Mouse (Mus musculus): Measurements from ENCODE around the gene Olfr806. TPM values are rescaled to one million over a fixed set of nuclear protein-coding genes. Genes with fewer than 3 reads are reported as not detected.

Gene Olfr806
- not detected in 2 replicates for polyA plus RNA-seq (2015; fragmentation: Nextera tagmentation; extraction: Ambion mirVana)

DNA sequence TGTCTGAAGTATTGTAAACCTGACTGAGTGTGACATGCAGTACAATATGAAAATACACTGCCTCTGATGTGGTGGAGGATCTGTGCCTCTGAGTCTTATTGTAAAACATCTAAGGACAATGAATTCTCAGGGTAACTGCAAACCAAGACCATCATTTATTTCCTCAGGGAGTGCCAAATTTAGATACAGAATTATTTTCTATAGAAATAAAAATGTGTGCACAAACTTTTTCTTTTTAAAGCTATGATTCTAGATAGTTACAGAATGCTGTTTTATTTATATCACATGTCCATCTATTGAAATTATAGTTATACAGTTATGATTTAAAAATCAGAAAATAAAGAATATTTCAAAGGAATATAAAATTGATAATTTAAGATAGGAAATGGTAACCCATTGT, at the start of gene Olfr806:
Gene Olfr806 (minus strand): TSS at position 101 of the 400 bp plus-strand sequence.

DNA sequence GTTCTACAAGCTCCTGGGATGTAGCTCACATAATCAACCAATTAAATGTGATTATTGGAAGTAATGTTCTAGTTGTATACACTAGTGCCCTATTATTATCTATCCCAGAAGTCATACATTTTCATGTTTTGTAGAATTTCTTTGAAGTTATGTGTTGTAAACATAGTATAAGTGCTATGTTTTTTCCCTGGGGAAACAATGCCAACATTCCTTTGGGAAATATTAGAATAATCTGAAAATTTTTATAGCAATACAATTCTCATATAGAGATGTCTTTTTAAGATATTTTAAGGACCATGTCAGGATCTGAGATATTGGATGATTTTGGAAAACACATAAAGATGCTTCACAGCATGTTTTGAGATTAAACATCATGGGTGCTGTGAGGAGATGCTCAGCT, 32.6 kb upstream of the Olfr806 start, which contains the start of gene Olfr809:
Gene Olfr809 (plus strand): TSS at position 301 of the 400 bp plus-strand sequence.

DNA sequence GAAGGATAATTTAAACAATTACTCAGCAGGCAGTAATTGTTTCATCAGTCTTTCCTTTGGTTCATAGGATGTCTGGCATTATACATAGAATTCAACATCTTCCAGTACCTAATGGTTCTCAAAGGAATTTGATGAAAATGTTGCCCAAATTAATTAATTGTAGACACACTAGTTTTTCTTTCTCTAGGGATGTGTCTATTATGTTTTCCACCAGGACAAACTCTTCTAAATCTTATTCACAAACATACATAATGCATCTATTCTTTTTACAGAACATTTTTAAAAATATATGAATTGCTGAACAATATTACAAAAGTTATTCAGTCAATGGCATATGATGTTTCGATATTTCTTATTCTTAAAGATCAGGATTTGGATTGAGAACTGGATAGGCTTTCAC, 23.5 kb upstream of the Olfr806 start, which contains the start of gene Olfr808:
Gene Olfr808 (plus strand): TSS at position 301 of the 400 bp plus-strand sequence.

DNA sequence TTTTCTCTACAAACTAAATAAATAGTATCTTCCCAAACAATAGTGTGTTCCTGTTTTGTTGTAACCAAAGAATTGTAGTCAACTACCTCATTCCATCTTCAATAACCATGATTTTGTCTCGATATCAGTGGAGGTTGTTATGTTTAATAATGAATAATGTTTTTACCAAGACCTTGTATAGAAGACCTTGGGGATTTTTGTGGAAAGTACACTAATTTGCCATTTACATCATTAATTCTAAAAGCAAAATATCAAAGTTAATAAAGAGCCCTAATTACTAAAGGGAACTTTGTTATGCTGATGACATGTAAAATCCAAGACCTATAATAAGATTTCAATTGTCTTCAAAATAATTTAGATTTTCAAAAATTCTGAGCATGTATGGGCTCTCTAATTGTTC, 16.0 kb upstream of the Olfr806 start, which contains the start of gene Olfr807:
Gene Olfr807 (minus strand): TSS at position 101 of the 400 bp plus-strand sequence.

DNA sequence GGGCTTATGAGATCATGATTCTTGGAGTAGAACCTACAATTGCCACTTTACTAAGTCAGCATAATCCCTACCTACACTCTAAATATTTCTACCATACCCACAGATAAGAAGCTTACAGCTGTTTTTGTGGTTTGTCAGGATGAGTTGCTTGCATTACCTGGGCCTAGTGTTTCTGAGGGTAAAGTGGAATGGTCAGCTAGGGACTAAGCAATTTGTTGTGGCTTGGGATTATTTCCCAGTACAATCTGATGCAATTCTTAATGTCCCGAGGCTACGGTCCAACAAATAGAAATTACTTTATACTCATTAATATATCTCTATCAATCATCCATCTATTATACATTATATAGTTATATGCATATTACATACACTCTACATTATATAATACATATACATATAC, 12.4 kb downstream of the Olfr806 start, which contains the start of gene Olfr805:
Gene Olfr805 (minus strand): TSS at position 101 of the 400 bp plus-strand sequence.

DNA sequence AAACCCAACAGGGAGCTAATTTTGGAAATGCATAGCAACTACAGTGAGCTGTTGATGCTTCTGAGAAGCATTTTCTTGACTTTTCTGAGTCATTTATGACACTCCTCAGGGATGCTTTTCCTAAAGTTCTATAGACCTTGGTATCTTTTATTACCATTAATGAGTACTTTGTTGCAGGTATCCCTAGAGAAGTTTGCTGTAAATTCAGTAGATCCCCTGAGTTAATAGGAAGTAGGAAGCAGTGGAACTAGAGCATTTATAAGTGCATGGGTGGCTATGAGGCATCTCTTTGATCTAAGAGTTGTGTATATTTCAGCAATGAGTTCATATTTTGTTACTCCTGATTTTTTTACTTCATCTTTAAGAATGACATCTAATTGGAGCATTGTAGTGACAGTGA, 38.8 kb downstream of the Olfr806 start, which contains the start of gene Olfr804:
Gene Olfr804 (plus strand): TSS at position 301 of the 400 bp plus-strand sequence.

DNA sequence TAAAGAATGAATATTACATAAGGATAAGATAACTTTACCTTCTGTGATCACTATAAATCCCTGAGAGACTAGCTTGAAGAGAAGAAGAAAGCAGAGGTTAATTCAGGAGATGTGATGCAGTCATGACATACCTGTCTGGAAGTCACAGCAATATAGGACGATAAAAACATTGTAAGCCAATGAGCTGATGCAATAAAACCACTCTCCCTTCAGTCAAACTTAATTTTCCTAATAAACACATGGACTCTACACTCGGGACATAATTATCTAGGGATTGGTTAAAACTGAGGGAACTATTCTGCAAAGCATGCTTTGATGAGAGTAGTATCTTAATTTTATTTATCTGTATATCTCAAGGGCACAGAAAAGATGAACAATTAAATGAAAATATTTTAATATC, 47.5 kb downstream of the Olfr806 start, which contains the start of gene Olfr803:
Gene Olfr803 (minus strand): TSS at position 101 of the 400 bp plus-strand sequence.

DNA sequence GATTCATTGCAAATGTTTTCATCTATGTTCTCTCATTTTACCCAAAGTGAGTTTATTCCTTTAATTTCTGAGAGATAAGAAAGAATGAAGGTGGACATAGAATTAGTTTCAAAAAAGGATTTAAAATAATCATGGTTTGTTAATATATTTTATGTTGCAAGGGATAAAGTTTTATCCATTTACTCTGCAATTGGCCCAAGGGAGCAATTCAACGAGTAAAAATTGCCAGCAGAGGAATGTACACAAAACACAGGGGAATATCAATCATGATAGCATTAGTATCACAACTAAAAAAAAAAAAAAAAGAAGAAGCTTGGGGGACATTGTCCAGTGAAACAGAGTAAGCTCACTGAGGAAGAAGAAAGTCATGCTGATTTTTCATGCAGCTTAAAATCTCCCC, 53.7 kb downstream of the Olfr806 start, which contains the start of gene Olfr802:
Gene Olfr802 (minus strand): TSS at position 101 of the 400 bp plus-strand sequence.

Small RNA genes within 50 kb of the gene (microRNA-seq; reads per million reads assigned to microRNA genes)
- not detected for gene Gm24485

Other genes with a start within 250 kb of the Olfr806 start
- gene Olfr790, start 243.4 kb downstream of the Olfr806 start, polyA plus RNA-seq (2015; fragmentation: Nextera tagmentation; extraction: Ambion mirVana), result not detected in 2 replicates
- not detected in 2 replicates for gene Olfr791, start 220.1 kb downstream of the Olfr806 start, polyA plus RNA-seq (2015; fragmentation: Nextera tagmentation; extraction: Ambion mirVana)
- not detected in 2 replicates for gene Olfr792, start 202.8 kb downstream of the Olfr806 start, polyA plus RNA-seq (2015; fragmentation: Nextera tagmentation; extraction: Ambion mirVana)
- not detected in 2 replicates for gene Olfr794, start 174.3 kb downstream of the Olfr806 start, polyA plus RNA-seq (2015; fragmentation: Nextera tagmentation; extraction: Ambion mirVana)
- not detected in 2 replicates for gene Olfr796, start 129.4 kb downstream of the Olfr806 start, polyA plus RNA-seq (2015; fragmentation: Nextera tagmentation; extraction: Ambion mirVana)
- gene Olfr798, start 114.0 kb downstream of the Olfr806 start, polyA plus RNA-seq (2015; fragmentation: Nextera tagmentation; extraction: Ambion mirVana), result not detected in 2 replicates
- gene Olfr799, start 104.4 kb downstream of the Olfr806 start, polyA plus RNA-seq (2015; fragmentation: Nextera tagmentation; extraction: Ambion mirVana), result not detected in 2 replicates
- gene Olfr800, start 84.2 kb downstream of the Olfr806 start, polyA plus RNA-seq (2015; fragmentation: Nextera tagmentation; extraction: Ambion mirVana), result not detected in 2 replicates
- gene Olfr801, start 68.1 kb downstream of the Olfr806 start, polyA plus RNA-seq (2015; fragmentation: Nextera tagmentation; extraction: Ambion mirVana), result not detected in 2 replicates
- not detected in 2 replicates for gene Olfr802, start 53.8 kb downstream of the Olfr806 start, polyA plus RNA-seq (2015; fragmentation: Nextera tagmentation; extraction: Ambion mirVana)
- gene Olfr803, start 47.6 kb downstream of the Olfr806 start, polyA plus RNA-seq (2015; fragmentation: Nextera tagmentation; extraction: Ambion mirVana), result not detected in 2 replicates
- gene Olfr804, start 38.7 kb downstream of the Olfr806 start, polyA plus RNA-seq (2015; fragmentation: Nextera tagmentation; extraction: Ambion mirVana), result not detected in 2 replicates
- not detected in 2 replicates for gene Olfr805, start 12.5 kb downstream of the Olfr806 start, polyA plus RNA-seq (2015; fragmentation: Nextera tagmentation; extraction: Ambion mirVana)
- not detected in 2 replicates for gene Olfr807, start 15.9 kb upstream of the Olfr806 start, polyA plus RNA-seq (2015; fragmentation: Nextera tagmentation; extraction: Ambion mirVana)
- gene Olfr808, start 23.6 kb upstream of the Olfr806 start, polyA plus RNA-seq (2015; fragmentation: Nextera tagmentation; extraction: Ambion mirVana), result not detected in 2 replicates
- not detected in 2 replicates for gene Olfr809, start 32.7 kb upstream of the Olfr806 start, polyA plus RNA-seq (2015; fragmentation: Nextera tagmentation; extraction: Ambion mirVana)
- not detected in 2 replicates for gene Olfr810, start 53.0 kb upstream of the Olfr806 start, polyA plus RNA-seq (2015; fragmentation: Nextera tagmentation; extraction: Ambion mirVana)
- gene Olfr811, start 62.5 kb upstream of the Olfr806 start, polyA plus RNA-seq (2015; fragmentation: Nextera tagmentation; extraction: Ambion mirVana), result not detected in 2 replicates
- gene Olfr812, start 104.2 kb upstream of the Olfr806 start, polyA plus RNA-seq (2015; fragmentation: Nextera tagmentation; extraction: Ambion mirVana), result not detected in 2 replicates
- gene Olfr813, start 113.4 kb upstream of the Olfr806 start, polyA plus RNA-seq (2015; fragmentation: Nextera tagmentation; extraction: Ambion mirVana), result not detected in 2 replicates
- not detected in 2 replicates for gene Olfr814, start 137.9 kb upstream of the Olfr806 start, polyA plus RNA-seq (2015; fragmentation: Nextera tagmentation; extraction: Ambion mirVana)
- not detected in 2 replicates for gene Olfr815, start 163.9 kb upstream of the Olfr806 start, polyA plus RNA-seq (2015; fragmentation: Nextera tagmentation; extraction: Ambion mirVana)
- not detected in 2 replicates for gene Olfr816, start 173.7 kb upstream of the Olfr806 start, polyA plus RNA-seq (2015; fragmentation: Nextera tagmentation; extraction: Ambion mirVana)
- not detected in 2 replicates for gene Olfr818, start 207.2 kb upstream of the Olfr806 start, polyA plus RNA-seq (2015; fragmentation: Nextera tagmentation; extraction: Ambion mirVana)
- gene Olfr819, start 225.3 kb upstream of the Olfr806 start, polyA plus RNA-seq (2015; fragmentation: Nextera tagmentation; extraction: Ambion mirVana), result not detected in 2 replicates
- not detected in 2 replicates for gene Olfr247, start 234.2 kb upstream of the Olfr806 start, polyA plus RNA-seq (2015; fragmentation: Nextera tagmentation; extraction: Ambion mirVana)
- not detected in 2 replicates for gene Gm10310, start 243.1 kb upstream of the Olfr806 start, polyA plus RNA-seq (2015; fragmentation: Nextera tagmentation; extraction: Ambion mirVana)

All from urinary bladder, postnatal 0 days (tissue).